Comparison of ENCODE assay signal across 8 mouse cellular contexts in genomic region chr6:88901471-88901870, GRCm38 (mm10). TPM values are rescaled to one million over a fixed set of nuclear protein-coding genes. Genes with fewer than 3 reads are reported as not detected.
A peak's percentile ranks its signal among the peaks of the same experiment; 100 is the strongest.
DNase-seq lines count a peak whose midpoint lies in the region; ATAC-seq and TF ChIP-seq lines count a peak whose summit lies in the region.

No protein-coding gene starts in this region.

- peak overlapping the region; percentile 68 for H3K9ac ChIP-seq in heart, adult 2 months (ENCODE audit: low read depth, low read length)
- H3K9ac ChIP-seq in MEL (ENCODE audit: control insufficient read depth, low read depth, low read length, poor library complexity, severe bottlenecking) = peak overlapping the region; percentile 84
- H3K9ac ChIP-seq in heart, embryonic 15.5 days = peak overlapping the region; percentile 93
- H3K9ac ChIP-seq in liver, embryonic 16.5 days (ENCODE audit: low read depth, low read length) = peak overlapping the region; percentile 76
- peak overlapping the region; percentile 86 for H3K9ac ChIP-seq in stomach, embryonic 16.5 days (ENCODE audit: low read length)

- no peaks in the 10 kb centered on the region for H3K9me3 ChIP-seq in MEL (replicated peaks; ENCODE audit: insufficient read depth, low read length)
- H3K9me3 ChIP-seq in heart, embryonic 15.5 days (replicated peaks) = no peaks in the 10 kb centered on the region
- H3K9me3 ChIP-seq in liver, embryonic 16.5 days (replicated peaks; ENCODE audit: control insufficient read depth, low read length) = no peaks in the 10 kb centered on the region
- H3K9me3 ChIP-seq in stomach, embryonic 16.5 days (replicated peaks; ENCODE audit: control insufficient read depth, low read length) = no peaks in the 10 kb centered on the region

- no peak for ATAC-seq in heart, embryonic 15.5 days (replicated peaks; ENCODE audit: insufficient number of reproducible peaks, insufficient read depth, low FRiP score, low read depth)
- no peak for ATAC-seq in liver, embryonic 16.5 days (ENCODE audit: low read depth)
- ATAC-seq in stomach, embryonic 16.5 days (ENCODE audit: insufficient read depth, low FRiP score) = no peak

- H3K27me3 ChIP-seq in heart, adult 2 months (ENCODE audit: control insufficient read depth, insufficient read depth, low read length) = no peaks in the 10 kb centered on the region
- H3K27me3 ChIP-seq in MEL (ENCODE audit: control insufficient read depth in 1 of 2, insufficient read depth in 2 of 2, low read length in 2 of 2) = no peaks in the 10 kb centered on the region
- no peaks in the 10 kb centered on the region for H3K27me3 ChIP-seq in heart, embryonic 15.5 days
- no peaks in the 10 kb centered on the region for H3K27me3 ChIP-seq in liver, embryonic 16.5 days (ENCODE audit: control insufficient read depth, insufficient read depth, low read depth, low read length)
- H3K27me3 ChIP-seq in stomach, embryonic 16.5 days (ENCODE audit: control insufficient read depth, insufficient read depth, low read length) = no peaks in the 10 kb centered on the region

- no peak for DNase-seq in heart, adult 2 months
- DNase-seq in heart, postnatal 4 days = no peak
- DNase-seq in MEL (ENCODE audit: low read depth, low spot score) = no peak
- no peak for DNase-seq in right cerebral cortex, adult 18-20 months
- DNase-seq in adrenal gland, adult 8-10 months = no peak

- TF ChIP-seq RAD21 in MEL (IDR thresholded peaks at IDR 0.05; ENCODE audit: low read depth, low read length) = no peak

- peak overlapping the region; percentile 98 for H3K4me2 ChIP-seq in heart, embryonic 15.5 days
- peak overlapping the region; percentile 86 for H3K4me2 ChIP-seq in liver, embryonic 16.5 days (ENCODE audit: low read depth, low read length)
- peak overlapping the region; percentile 98 for H3K4me2 ChIP-seq in stomach, embryonic 16.5 days (ENCODE audit: low read depth, low read length)

- H3K27ac ChIP-seq in heart, adult 2 months = peak overlapping the region; percentile 97
- peak overlapping the region; percentile 58 for H3K27ac ChIP-seq in MEL (ENCODE audit: control insufficient read depth, low read depth, low read length)
- H3K27ac ChIP-seq in heart, embryonic 15.5 days = peak overlapping the region; percentile 97
- H3K27ac ChIP-seq in liver, embryonic 16.5 days (ENCODE audit: low read length) = peak overlapping the region; percentile 97
- peak overlapping the region; percentile 88 for H3K27ac ChIP-seq in stomach, embryonic 16.5 days (ENCODE audit: low read length)

- no peaks in the 10 kb centered on the region for H3K36me3 ChIP-seq in heart, adult 2 months (ENCODE audit: control insufficient read depth, insufficient read depth, low read length)
- peaks cover 0 to 13% of the 10 kb centered on the region in 2 experiments; a peak in 3 of 4 replicates for H3K36me3 ChIP-seq in MEL (ENCODE audit: control insufficient read depth in 1 of 2, insufficient read depth in 2 of 2, low read length in 2 of 2)
- no peaks in the 10 kb centered on the region for H3K36me3 ChIP-seq in heart, embryonic 15.5 days
- H3K36me3 ChIP-seq in liver, embryonic 16.5 days (ENCODE audit: control insufficient read depth, insufficient read depth) = peaks cover 6% of the 10 kb centered on the region
- no peaks in the 10 kb centered on the region for H3K36me3 ChIP-seq in stomach, embryonic 16.5 days (ENCODE audit: control insufficient read depth, insufficient read depth, low read length)

- no peaks in the 10 kb centered on the region for H3K79me2 ChIP-seq in heart, adult 2 months (replicated peaks; ENCODE audit: control insufficient read depth, insufficient read depth, low read length)
- peaks cover 32% of the 10 kb centered on the region for H3K79me2 ChIP-seq in MEL (ENCODE audit: control insufficient read depth, insufficient read depth, low read length, poor library complexity)

- TF ChIP-seq CTCF in heart, adult 2 months (IDR thresholded peaks at IDR 0.05) = no peak
- no peak for TF ChIP-seq CTCF in MEL (IDR thresholded peaks at IDR 0.05 in 2 of 3, conservative IDR thresholded peaks at IDR 0.05 in 1 of 3; ENCODE audit: control insufficient read depth in 1 of 3, insufficient read depth in 1 of 3, low read depth in 2 of 3, low read length in 3 of 3, poor library complexity in 1 of 3, severe bottlenecking in 1 of 3)

- WGBS in heart, adult 2 months = 3% methylated on average over 5 of the region's 5 CpGs
- WGBS in heart, embryonic 15.5 days = 5% methylated on average over 5 of the region's 5 CpGs
- 6% methylated on average over 5 of the region's 5 CpGs for WGBS in liver, embryonic 16.5 days (ENCODE audit: insufficient replicate concordance)
- WGBS in stomach, embryonic 16.5 days = 2% methylated on average over 5 of the region's 5 CpGs

- peak overlapping the region; percentile 74 for H3K4me3 ChIP-seq in heart, adult 2 months
- H3K4me3 ChIP-seq in MEL (ENCODE audit: control insufficient read depth in 1 of 2, insufficient read depth in 1 of 2, low read depth in 2 of 2, low read length in 2 of 2) = peak overlapping the region; percentile 61 to 81
- peak overlapping the region; percentile 85 for H3K4me3 ChIP-seq in heart, embryonic 15.5 days
- peak overlapping the region; percentile 87 for H3K4me3 ChIP-seq in liver, embryonic 16.5 days (ENCODE audit: low read depth, low read length)
- H3K4me3 ChIP-seq in stomach, embryonic 16.5 days (replicated peaks; ENCODE audit: low read length) = peak overlapping the region; percentile 79

- peaks cover 26% of the 10 kb centered on the region for H3K4me1 ChIP-seq in heart, adult 2 months (ENCODE audit: control insufficient read depth, insufficient read depth, low read length)
- H3K4me1 ChIP-seq in MEL (ENCODE audit: control insufficient read depth in 1 of 2, insufficient read depth in 2 of 2, low read length in 2 of 2) = peaks cover 0 to 25% of the 10 kb centered on the region in 2 experiments; a peak in 2 of 4 replicates
- H3K4me1 ChIP-seq in heart, embryonic 15.5 days (replicated peaks) = peaks cover 69% of the 10 kb centered on the region
- peaks cover 63% of the 10 kb centered on the region for H3K4me1 ChIP-seq in liver, embryonic 16.5 days (ENCODE audit: control insufficient read depth, low read depth, low read length)
- H3K4me1 ChIP-seq in stomach, embryonic 16.5 days (ENCODE audit: control insufficient read depth, insufficient read depth, low read length) = peaks cover 38% of the 10 kb centered on the region

- TF ChIP-seq POLR2A in heart, adult 2 months (IDR thresholded peaks at IDR 0.05; ENCODE audit: insufficient read depth, low read depth, low read length) = no peak
- TF ChIP-seq POLR2A in MEL (IDR thresholded peaks at IDR 0.05; ENCODE audit: control insufficient read depth in 1 of 2, insufficient read depth in 1 of 2, low read depth in 1 of 2, low read length in 2 of 2, poor library complexity in 1 of 2) = no peak

- intact Hi-C loops in heart, adult 2 months (cut with DNase I) = loop anchor here (5.0 kb wide), 1 partner anchor 1089 kb away; the partner anchor contains the start of gene Rab43

- TF ChIP-seq EP300 in heart, adult 2 months (IDR thresholded peaks at IDR 0.05; ENCODE audit: insufficient read depth, low read depth, low read length) = no peak
- TF ChIP-seq EP300 in MEL (IDR thresholded peaks at IDR 0.05; ENCODE audit: low read depth in 1 of 2, low read length in 2 of 2) = no peak

RNA-seq across cellular contexts. Expression of gene Tpra1, which starts 0.6 kb away (rescaled TPM):
- total RNA-seq in heart, adult 2 months (2021) = 10 to 100 TPM; 34.4 to 34.8 TPM
- 88.0 and 118 TPM in 2 replicates for polyA plus RNA-seq in heart, adult 2 months (2012; rRNA removed)
- 10 to 100 TPM; 29.7 to 30.8 TPM for total RNA-seq in heart, postnatal 4 days (2021)
- total RNA-seq in MEL (2012; rRNA removed) = 20.3 and 22.9 TPM in 2 replicates
- 10 to 100 TPM in 1 of 2 experiments, not detected in 1; 42.4 TPM for polyA plus RNA-seq in MEL (2012; ENCODE audit: insufficient read depth in 1 of 2, insufficient read length in 2 of 2, low read depth in 1 of 2, low replicate concordance in 2 of 2, missing spikeins in 1 of 2)
- polyA plus RNA-seq in heart, embryonic 15.5 days (2015; fragmentation: Nextera tagmentation; extraction: Ambion mirVana) = 41.4 and 54.7 TPM in 2 replicates
- polyA plus RNA-seq in liver, embryonic 16.5 days (2015; fragmentation: Nextera tagmentation; extraction: Ambion mirVana) = 56.9 and 60.3 TPM in 2 replicates
- 65.1 and 74.4 TPM in 2 replicates for polyA plus RNA-seq in stomach, embryonic 16.5 days (2015; fragmentation: Nextera tagmentation; extraction: Ambion mirVana)
- 100 to 1,000 TPM; 122 to 168 (median 148) TPM for total RNA-seq in adrenal gland, adult 8-10 months (2022)

RNA-seq across cellular contexts. Expression of gene Mcm2, which starts 2.9 kb away (rescaled TPM):
- total RNA-seq in heart, adult 2 months (2021) = 1 to 10 TPM; 5.3 to 6.1 TPM
- 4.8 and 5.4 TPM in 2 replicates for polyA plus RNA-seq in heart, adult 2 months (2012; rRNA removed)
- total RNA-seq in heart, postnatal 4 days (2021) = 100 to 1,000 TPM in 1 of 2 experiments, 10 to 100 TPM in 1; 86.1 to 103 TPM
- 214 and 242 TPM in 2 replicates for total RNA-seq in MEL (2012; rRNA removed)
- 100 to 1,000 TPM; 110 to 268 TPM for polyA plus RNA-seq in MEL (2012; ENCODE audit: insufficient read depth in 1 of 2, insufficient read length in 2 of 2, low read depth in 1 of 2, low replicate concordance in 2 of 2, missing spikeins in 1 of 2)
- 68.2 and 94.2 TPM in 2 replicates for polyA plus RNA-seq in heart, embryonic 15.5 days (2015; fragmentation: Nextera tagmentation; extraction: Ambion mirVana)
- 128 and 136 TPM in 2 replicates for polyA plus RNA-seq in liver, embryonic 16.5 days (2015; fragmentation: Nextera tagmentation; extraction: Ambion mirVana)
- polyA plus RNA-seq in stomach, embryonic 16.5 days (2015; fragmentation: Nextera tagmentation; extraction: Ambion mirVana) = 96.4 and 98.4 TPM in 2 replicates
- total RNA-seq in adrenal gland, adult 8-10 months (2022) = 10 to 100 TPM; 26.9 to 51.6 (median 35.2) TPM

RNA-seq across cellular contexts. Expression of gene Podxl2, which starts 26.6 kb away (rescaled TPM):
- 10 to 100 TPM; 13.1 to 15.9 TPM for total RNA-seq in heart, adult 2 months (2021)
- polyA plus RNA-seq in heart, adult 2 months (2012; rRNA removed) = 20.7 and 26.2 TPM in 2 replicates
- total RNA-seq in heart, postnatal 4 days (2021) = 10 to 100 TPM; 61.1 to 65.1 TPM
- not detected in 2 replicates for total RNA-seq in MEL (2012; rRNA removed)
- polyA plus RNA-seq in MEL (2012; ENCODE audit: insufficient read depth in 1 of 2, insufficient read length in 2 of 2, low read depth in 1 of 2, low replicate concordance in 2 of 2, missing spikeins in 1 of 2) = under 1 TPM in 1 of 2 experiments, not detected in 1; 0.10 TPM
- polyA plus RNA-seq in heart, embryonic 15.5 days (2015; fragmentation: Nextera tagmentation; extraction: Ambion mirVana) = 42.5 and 52.5 TPM in 2 replicates
- polyA plus RNA-seq in liver, embryonic 16.5 days (2015; fragmentation: Nextera tagmentation; extraction: Ambion mirVana) = 0.51 and 1.6 TPM in 2 replicates
- 34.4 and 38.4 TPM in 2 replicates for polyA plus RNA-seq in stomach, embryonic 16.5 days (2015; fragmentation: Nextera tagmentation; extraction: Ambion mirVana)
- 100 to 1,000 TPM in 2 of 4 experiments, 10 to 100 TPM in 2; 40.6 to 123 (median 83.0) TPM for total RNA-seq in adrenal gland, adult 8-10 months (2022)

RNA-seq across cellular contexts. Expression of gene Abtb1, which starts 59.7 kb away (rescaled TPM):
- 10 to 100 TPM; 19.7 to 22.7 TPM for total RNA-seq in heart, adult 2 months (2021)
- polyA plus RNA-seq in heart, adult 2 months (2012; rRNA removed) = 46.2 and 46.7 TPM in 2 replicates
- 10 to 100 TPM; 14.8 to 19.6 TPM for total RNA-seq in heart, postnatal 4 days (2021)
- total RNA-seq in MEL (2012; rRNA removed) = 7.3 and 7.4 TPM in 2 replicates
- polyA plus RNA-seq in MEL (2012; ENCODE audit: insufficient read depth in 1 of 2, insufficient read length in 2 of 2, low read depth in 1 of 2, low replicate concordance in 2 of 2, missing spikeins in 1 of 2) = 10 to 100 TPM in 1 of 2 experiments, not detected in 1; 16.9 TPM
- polyA plus RNA-seq in heart, embryonic 15.5 days (2015; fragmentation: Nextera tagmentation; extraction: Ambion mirVana) = 21.7 and 27.3 TPM in 2 replicates
- 61.0 and 65.2 TPM in 2 replicates for polyA plus RNA-seq in liver, embryonic 16.5 days (2015; fragmentation: Nextera tagmentation; extraction: Ambion mirVana)
- polyA plus RNA-seq in stomach, embryonic 16.5 days (2015; fragmentation: Nextera tagmentation; extraction: Ambion mirVana) = 31.2 and 36.1 TPM in 2 replicates
- 10 to 100 TPM; 32.5 to 43.7 (median 39.8) TPM for total RNA-seq in adrenal gland, adult 8-10 months (2022)

Comparison
In these comparisons a context has a peak if more than half of its experiments do, and no peak if none do; other contexts are left out.
1. RNA of gene Mcm2, which starts 2.9 kb away (polyA plus RNA-seq): 110 to 268 TPM in MEL, 128 to 136 TPM in liver, embryonic 16.5 days, 96.4 to 98.4 TPM in stomach, embryonic 16.5 days and 68.2 to 94.2 TPM in heart, embryonic 15.5 days; 4.8 to 5.4 TPM in heart, adult 2 months; every median in the first group is over 10 times any median in the second.
2. Peak in every context shown above with its lines, with median percentiles within 50 percentile points of each other: H3K27ac ChIP-seq, H3K4me3 ChIP-seq, H3K9ac ChIP-seq and H3K4me2 ChIP-seq.